Mouse (Mus musculus) G1E (cell line): ENCODE results near the gene Acp4.

ENCODE experiments used
- CTCF ChIP-seq: IDR thresholded peaks from 2 replicates; pipeline ENCODE4 v1.5.1; 2012; ENCODE audit warnings: low read depth, low read length, inconsistent platforms, mixed read lengths
- GATA1 ChIP-seq: IDR thresholded peaks from 2 replicates; pipeline ENCODE4 v1.6.1; 2012; ENCODE audit warnings: borderline replicate concordance, low read length, inconsistent platforms, mixed read lengths
- GATA2 ChIP-seq: IDR thresholded peaks from 2 replicates; pipeline ENCODE4 v1.6.1; 2012; ENCODE audit warnings: low read depth, low read length, inconsistent platforms, borderline replicate concordance
- TAL1 ChIP-seq: conservative IDR thresholded peaks from 2 replicates; pipeline ENCODE4 v1.6.1; 2012; ENCODE audit warnings: low read depth, low read length, inconsistent platforms, mixed read lengths

GRCm38 (mm10) chr7:44291418-44291817 lies 34.2 kb upstream of the Acp4 start:
- no peak for TF ChIP-seq CTCF
- no peak for TF ChIP-seq GATA2
- no peak for TF ChIP-seq TAL1
- TF ChIP-seq GATA1: no peak
